Mouse (Mus musculus) embryo, embryonic 11 days (tissue): ENCODE measurements at regions not wholly inside any gene's neighbourhood (a gene's known extent, or its start where the extent isn't known, plus 50 kb on each side); places are given as distances from the start of the nearest gene placed in this dataset.

Source experiments
- DNase-seq: peaks from one replicate; pipeline ENCODE4 v3.0.0-alpha.2; 2015

DNA sequence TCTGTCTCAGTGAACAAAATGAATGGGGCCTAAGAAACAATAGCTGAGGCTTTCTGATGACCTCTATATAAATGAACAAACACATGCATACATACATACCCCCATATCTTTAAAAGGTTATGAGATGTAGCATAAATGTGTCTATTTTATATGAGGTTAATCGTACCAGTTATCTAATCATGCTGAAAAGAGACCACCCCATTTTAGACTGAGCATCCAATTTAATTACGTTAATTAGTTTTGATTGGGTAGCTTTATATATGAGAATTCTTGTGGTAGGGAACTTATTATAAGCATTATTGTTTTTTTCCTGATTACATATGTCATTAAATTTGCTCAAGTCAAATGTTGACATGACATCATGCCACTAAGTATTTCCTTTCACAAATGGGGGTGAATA, 728.0 kb downstream of the Epha4 start:
- no peak for DNase-seq

DNA sequence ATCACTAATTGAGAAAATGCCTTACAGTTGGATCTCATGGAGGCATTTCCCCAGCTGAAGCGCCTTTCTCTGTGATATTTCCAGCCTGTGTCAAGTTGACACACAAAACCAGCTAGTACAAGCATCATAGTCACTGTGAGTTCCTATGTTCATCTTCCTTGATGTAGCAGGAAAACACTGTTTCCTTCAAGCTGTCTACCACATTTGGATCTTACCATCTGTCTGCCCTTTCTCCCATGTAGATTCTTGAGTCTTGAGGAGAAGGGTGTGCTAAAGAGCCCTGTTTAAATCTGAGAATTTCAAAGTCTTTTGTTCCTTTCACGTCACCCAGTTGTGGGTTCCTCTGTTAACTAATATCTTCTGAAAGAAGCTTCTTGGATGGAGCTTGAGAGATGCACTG, 721.5 kb downstream of the Epha4 start:
- no peak for DNase-seq

- DNase-seq: no peak
These were observed 695.0 kb downstream of the Epha4 start for GRCm38 (mm10) chr1:76819906-76820305.

- DNase-seq: no peak
These were observed 693.3 kb downstream of the Epha4 start for GRCm38 (mm10) chr1:76821610-76822009.

GRCm38 (mm10) chr1:76829690-76830089, 685.2 kb downstream of the Epha4 start:
- DNase-seq: no peak

DNA sequence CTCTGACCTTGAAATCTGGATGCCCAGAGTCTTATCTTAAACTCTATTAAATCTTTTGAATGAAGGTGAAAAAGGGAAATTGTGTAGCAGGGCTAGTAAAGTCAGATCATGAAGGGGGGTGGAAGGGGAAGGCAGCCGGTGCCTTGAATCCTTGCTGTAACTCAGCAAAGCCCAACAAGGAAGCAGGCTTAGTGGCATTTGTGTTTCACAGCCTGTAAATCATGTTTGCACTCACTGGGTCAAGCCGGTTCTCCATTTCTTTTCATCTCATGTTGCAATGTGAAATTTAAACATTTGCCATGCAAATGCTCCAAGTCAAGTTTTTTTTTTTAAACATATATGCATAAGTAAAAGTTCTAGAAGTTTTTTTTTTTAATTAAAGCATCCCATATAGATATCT, 682.6 kb downstream of the Epha4 start:
- DNase-seq: peak; percentile 46

DNA sequence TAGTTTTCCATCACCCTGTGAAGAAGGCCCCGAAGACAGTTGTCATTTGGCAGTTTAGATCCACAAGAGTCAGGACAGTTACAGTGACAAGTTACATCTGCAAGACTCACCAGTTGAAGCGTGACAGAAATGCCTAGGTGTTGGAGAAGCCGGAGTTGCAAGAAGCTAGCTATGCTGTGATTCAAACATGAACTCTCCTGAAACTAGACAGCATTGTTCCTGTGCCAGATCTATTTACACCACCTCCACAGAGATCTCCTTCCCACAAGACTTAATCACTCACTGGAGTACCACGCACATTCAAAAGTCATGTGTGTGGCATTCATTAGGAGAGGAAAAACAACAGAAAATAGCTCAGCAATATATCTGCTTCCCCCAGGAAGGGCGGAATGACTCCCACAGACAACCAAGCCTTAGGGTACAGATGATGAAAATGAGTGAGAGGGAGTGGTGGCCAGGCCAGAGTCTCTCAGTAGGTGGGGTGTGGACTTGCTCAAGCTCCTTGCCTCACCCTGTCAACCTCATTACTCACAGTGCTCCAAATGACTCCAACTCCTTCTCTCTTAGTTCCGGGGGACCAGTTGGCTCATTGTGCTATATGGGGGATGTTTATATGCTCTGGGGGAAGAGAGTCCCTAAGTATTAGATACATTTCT, 679.7 kb downstream of the Epha4 start:
- DNase-seq: no peak

- DNase-seq: peak; percentile 52
These were observed 665.5 kb downstream of the Epha4 start for GRCm38 (mm10) chr1:76849346-76849745.

DNA sequence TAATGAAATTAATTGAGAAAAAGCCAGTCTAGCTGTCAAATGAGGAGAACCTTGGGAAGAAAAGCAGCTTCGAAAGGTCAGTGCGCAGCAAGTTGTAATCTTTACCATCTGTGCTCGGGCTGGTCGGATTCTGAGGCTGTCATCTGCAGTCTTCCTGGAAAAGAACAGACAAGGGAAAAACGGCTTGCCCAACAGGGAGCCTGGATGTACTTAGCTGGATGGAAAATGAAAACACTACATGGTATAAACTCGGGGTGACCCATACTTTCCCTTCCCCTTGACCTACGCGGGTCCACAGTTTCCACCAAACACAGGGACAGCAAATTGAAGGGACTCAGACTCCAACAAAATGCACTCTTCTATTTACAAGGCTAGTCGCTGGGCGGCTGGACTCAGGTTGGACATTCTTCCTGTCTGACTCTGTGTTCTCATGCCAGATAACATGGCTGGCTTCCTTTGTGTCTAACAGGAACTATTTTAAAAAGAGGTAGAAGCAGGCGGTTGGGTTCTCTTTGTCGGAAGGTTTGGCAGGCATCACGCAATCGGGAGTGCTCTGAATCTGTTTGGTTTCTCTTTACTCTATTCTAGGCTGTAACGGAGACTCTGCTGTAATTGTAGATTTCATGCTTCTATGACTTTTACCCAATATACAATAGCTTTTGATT, 648.5 kb downstream of the Epha4 start:
- DNase-seq: peak; percentile 66

DNA sequence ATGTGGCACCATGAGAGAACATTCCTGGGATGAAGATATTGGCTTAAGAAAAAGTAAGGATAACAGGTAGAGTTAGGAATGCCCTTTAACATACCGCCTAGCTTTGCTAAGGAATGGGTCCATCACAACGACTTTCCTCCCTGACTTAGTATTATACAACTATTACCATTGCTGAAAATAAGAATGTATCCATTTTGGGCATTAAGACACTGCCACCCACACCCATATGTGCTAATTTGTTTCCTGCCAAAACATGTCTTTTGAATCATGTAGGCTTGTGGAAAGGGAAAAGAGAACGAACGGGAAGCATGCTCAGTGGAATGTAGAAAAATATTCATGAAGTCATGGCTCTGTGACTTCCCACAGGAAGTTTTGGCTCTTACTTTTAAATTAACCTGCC, 641.7 kb downstream of the Epha4 start:
- no peak for DNase-seq

DNA sequence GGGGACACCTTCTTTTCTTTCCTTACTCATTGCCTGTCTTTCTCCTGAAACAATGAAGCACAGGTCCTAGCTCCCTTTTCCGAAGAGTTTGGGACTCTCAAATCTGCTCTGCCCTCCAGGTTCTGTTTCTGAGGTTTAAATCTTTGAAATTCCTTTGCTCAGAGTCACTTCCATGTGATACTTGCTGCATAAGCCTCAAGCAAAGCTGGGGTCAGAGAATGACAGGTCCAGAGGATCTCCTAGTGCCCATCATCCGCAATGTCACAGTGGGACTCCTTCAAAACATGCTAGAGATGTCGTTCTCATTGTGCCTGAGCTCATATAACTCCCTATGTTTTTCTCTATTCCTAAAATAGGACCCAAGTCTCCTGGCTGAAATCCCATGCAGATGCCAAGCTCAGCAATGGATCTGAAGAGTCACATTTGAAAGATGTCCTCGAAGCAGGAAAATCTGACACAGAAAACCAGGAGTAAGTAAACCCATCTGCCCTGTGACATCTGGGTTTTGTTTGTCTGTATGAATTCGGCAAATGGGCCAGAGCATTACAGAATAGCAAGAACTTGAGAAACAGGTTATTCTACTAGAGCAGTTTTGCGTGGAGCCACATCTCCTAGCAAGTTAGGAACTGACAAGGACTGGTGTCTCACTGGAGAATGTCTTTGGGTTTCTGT, 634.6 kb downstream of the Epha4 start:
- peak; percentile 27 for DNase-seq

DNA sequence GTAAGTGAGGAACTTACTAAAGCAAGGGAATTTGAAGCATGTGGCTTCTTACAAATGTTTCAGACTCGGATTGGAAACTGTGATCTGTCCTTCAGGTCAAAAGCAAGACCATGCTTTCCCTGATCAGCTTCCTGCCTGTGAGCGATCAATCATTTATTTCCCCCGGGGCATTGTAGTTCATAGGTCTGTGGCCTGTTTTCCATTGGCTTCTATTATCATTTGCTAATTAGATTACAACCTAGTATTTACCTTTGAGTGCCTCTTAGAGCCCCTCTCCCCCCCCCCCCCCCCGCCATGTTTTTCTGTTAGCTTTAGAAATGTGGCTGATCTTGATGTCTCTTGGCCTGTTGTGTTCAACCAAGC, 634.1 kb downstream of the Epha4 start:
- DNase-seq: peak; percentile 44

GRCm38 (mm10) chr1:76896152-76896864, 618.6 kb downstream of the Epha4 start:
- peak; percentile 66 for DNase-seq

- peak; percentile 8 for DNase-seq
These were observed 617.5 kb downstream of the Epha4 start for GRCm38 (mm10) chr1:76897431-76897830.

DNA sequence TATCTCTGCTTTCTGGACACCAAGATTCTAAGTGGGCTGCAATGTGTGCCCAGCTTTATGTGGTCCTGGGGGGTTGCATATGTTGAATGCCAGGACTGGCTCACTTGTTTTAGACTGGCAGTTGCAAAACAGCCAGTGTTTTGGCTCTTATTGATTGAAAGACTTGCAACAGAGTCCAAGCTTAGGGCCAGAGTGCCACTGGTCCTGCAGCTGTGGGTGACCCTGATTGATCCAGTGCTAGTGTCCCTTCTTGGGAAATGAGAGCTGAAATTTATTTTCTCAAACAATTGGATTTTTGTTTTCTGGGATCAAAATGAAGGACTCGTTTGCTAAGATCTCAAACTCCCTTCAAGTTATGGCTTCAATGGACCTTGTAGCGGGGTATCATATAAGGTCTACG, 603.4 kb downstream of the Epha4 start:
- DNase-seq: no peak

- no peak for DNase-seq
These were observed 595.3 kb downstream of the Epha4 start for GRCm38 (mm10) chr1:76919541-76919940.

DNA sequence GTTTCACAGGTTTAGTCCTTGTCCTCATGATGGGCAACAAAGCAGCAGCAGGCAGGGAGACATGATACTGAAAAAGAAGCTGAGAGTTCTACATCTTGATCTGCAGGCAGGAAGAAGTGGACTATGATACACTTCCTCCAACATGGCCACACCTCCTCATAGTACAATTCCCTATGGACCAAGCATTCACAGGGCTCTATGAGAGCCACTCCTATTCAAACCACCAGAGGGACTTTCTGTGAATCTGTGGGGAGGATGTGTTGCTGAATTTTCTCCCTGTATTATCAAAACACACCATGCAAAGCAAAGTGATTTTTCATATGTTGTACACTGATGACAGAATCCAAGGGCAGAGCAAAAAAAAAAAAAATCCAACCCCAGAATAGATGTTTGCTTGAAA, 594.3 kb downstream of the Epha4 start:
- DNase-seq: no peak

GRCm38 (mm10) chr1:76927041-76927440, 587.8 kb downstream of the Epha4 start:
- no peak for DNase-seq

DNA sequence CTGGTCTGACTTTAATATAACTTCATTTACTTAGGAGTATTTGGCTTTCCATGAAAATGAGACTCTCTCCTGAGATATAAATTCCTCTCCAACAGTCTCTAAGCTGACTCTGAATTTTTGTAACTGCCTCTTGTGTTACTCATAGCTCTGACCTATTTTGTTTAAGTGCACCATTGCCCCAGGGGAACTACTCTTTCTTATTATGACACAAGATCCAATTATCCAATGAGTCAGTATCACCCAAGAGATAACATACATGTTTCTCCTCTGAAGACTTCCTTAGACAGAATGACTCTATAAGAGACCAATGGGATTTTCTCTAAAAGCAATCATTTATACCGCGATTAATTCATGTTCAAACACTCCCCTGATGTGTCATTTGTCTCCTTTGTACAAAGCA, 586.9 kb downstream of the Epha4 start:
- no peak for DNase-seq

DNA sequence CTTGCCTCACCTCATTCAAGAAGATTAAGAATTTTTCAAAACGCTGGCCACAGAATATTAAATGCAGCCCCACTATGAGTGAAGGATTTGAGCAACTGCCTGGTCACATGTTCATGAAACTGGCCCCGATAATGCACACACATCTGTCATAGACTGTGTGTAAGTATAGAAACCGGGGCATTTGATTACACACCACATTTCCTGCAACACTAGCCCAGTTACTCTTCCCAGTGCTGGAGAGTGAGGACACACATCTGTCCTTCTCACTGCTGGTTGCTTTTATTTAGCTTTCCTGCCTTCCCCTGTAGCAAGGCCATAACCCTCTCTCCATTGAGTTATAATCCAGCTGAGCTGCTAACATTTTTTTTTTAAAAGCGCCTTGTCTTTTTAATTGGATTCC, 581.4 kb downstream of the Epha4 start:
- no peak for DNase-seq

DNA sequence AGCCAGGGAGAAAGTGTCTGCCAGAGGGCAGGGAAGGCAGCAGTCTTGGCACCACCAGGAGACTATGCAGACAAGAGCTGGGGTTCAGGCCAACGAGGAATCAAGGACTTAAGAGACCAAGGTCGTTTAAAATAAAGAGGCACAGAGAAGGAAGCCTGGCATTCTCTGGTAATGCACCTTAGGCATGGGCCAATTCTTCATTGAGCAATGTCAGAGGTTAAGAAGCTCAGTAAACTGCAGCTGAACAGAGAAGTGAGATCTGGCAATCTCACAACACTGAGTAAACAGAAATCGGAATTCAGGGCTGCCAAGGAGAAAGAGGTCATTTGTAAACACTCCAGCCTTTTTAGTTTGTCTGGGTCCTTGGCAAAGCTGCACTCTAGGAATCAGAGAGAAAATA, 572.2 kb downstream of the Epha4 start:
- no peak for DNase-seq

- DNase-seq: no peak
These were observed 570.8 kb downstream of the Epha4 start for GRCm38 (mm10) chr1:76944046-76944445.

- DNase-seq: no peak
These were observed 559.9 kb downstream of the Epha4 start for GRCm38 (mm10) chr1:76955031-76955430.

DNA sequence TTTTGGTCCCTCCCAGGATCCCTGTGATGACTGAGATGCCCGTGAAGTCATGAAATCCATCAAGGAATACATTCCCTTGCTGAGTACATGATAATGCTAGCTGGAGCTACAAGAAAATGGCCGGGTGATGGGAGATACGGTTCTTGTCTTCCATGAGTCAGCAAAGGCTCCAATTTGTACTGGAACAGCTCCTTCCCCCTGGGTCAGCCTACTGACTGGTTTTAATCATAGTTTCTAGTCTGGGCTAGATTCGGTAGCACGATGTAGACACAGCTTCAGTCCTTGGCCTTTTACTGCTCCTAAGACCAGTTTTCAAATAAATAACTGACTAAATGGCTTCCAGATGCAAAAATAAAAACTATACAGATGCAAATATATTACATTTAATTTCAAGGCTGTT, 557.5 kb downstream of the Epha4 start:
- DNase-seq: no peak
